Mouse (Mus musculus) ES-E14 (cell line): Measurements from ENCODE around the gene Gpr182. TPM values are rescaled to one million over a fixed set of nuclear protein-coding genes. Genes with fewer than 3 reads are reported as not detected.
A peak's percentile ranks its signal among the peaks of the same experiment; 100 is the strongest.
"Not testable (repeated sequence)": the region's sequence is repeated elsewhere in the genome, so short reads cannot be mapped to it uniquely, and the experiment has no call there.

Experiments
- DNase-seq: peaks from one replicate; pipeline ENCODE4 v3.0.0-alpha.2; 2013; ENCODE audit warnings: low read depth, low spot score
- H3K27ac ChIP-seq: 2 replicates; pipeline ENCODE4 v1.5.1; 2012; ENCODE audit warnings: low read depth, mild to moderate bottlenecking, low read length, moderate library complexity, mixed read lengths; ENCODE audit not compliant: poor library complexity, insufficient read depth, severe bottlenecking
- H3K36me3 ChIP-seq: 2 replicates; pipeline ENCODE4 v1.6.1; 2012; ENCODE audit warnings: mild to moderate bottlenecking, low read length, moderate library complexity, mixed read lengths; ENCODE audit not compliant: control insufficient read depth, poor library complexity, insufficient read depth, severe bottlenecking
- H3K4me1 ChIP-seq, 2 experiments: fragments of 150-350 bp in 1 of 2; sonication (generic) in 1 of 2; 2 replicates each; pipeline ENCODE4 v1.6.1; 2012; ENCODE audit warnings: low read length in 2 of 2, mild to moderate bottlenecking in 1 of 2, mixed read lengths in 1 of 2; ENCODE audit not compliant: control insufficient read depth in 2 of 2, insufficient read depth in 2 of 2, poor library complexity in 1 of 2
- H3K4me3 ChIP-seq, 2 experiments: fragments of 150-350 bp in 1 of 2; sonication (generic) in 1 of 2; 2 replicates each; pipeline ENCODE4 v1.5.1; 2012; ENCODE audit warnings: low read length in 2 of 2, low read depth in 1 of 2, mild to moderate bottlenecking in 1 of 2, mixed read lengths in 1 of 2; ENCODE audit not compliant: insufficient read depth in 1 of 2, poor library complexity in 1 of 2, severe bottlenecking in 1 of 2
- H3K9ac ChIP-seq: 2 replicates; pipeline ENCODE4 v1.6.1; 2012; ENCODE audit warnings: low read depth, mild to moderate bottlenecking, low read length, mixed read lengths; ENCODE audit not compliant: poor library complexity, insufficient read depth, severe bottlenecking
- H3K9me3 ChIP-seq: fragments of 150-350 bp; sonication (generic); 2 replicates; pipeline ENCODE4 v1.6.1; 2012; ENCODE audit warnings: low read depth, mild to moderate bottlenecking, low read length; ENCODE audit not compliant: control insufficient read depth, insufficient read depth
- CHD2 ChIP-seq: IDR thresholded peaks from 2 replicates; pipeline ENCODE4 v1.6.1; 2014; ENCODE audit warnings: mild to moderate bottlenecking, low read depth, low read length, inconsistent platforms
- HCFC1 ChIP-seq: IDR thresholded peaks from 2 replicates; pipeline ENCODE4 v1.6.1; 2012; ENCODE audit warnings: low read length, inconsistent platforms, borderline replicate concordance; ENCODE audit not compliant: insufficient read depth
- MAFK ChIP-seq: IDR thresholded peaks from 2 replicates; pipeline ENCODE4 v1.6.1; 2014; ENCODE audit warnings: mild to moderate bottlenecking, low read depth, low read length, inconsistent platforms; ENCODE audit not compliant: insufficient read depth
- ZC3H11A ChIP-seq: IDR thresholded peaks from 2 replicates; pipeline ENCODE4 v1.6.1; 2012; ENCODE audit warnings: low read depth, mild to moderate bottlenecking, inconsistent platforms, low read length, borderline replicate concordance
- ZNF384 ChIP-seq: IDR thresholded peaks from 2 replicates; pipeline ENCODE4 v1.6.1; 2012; ENCODE audit warnings: low read depth, low read length, inconsistent platforms
- in situ Hi-C, 2 experiments: fragments of 600-800 bp; cut with MboI; formaldehyde crosslinking; loops; one replicate each; pipeline ENCODE4 v1.15.1; 2025; ENCODE audit warnings: low sequenced_read_pairs in 2 of 2, inconsistent platforms in 1 of 2; ENCODE audit not compliant: unreplicated experiment in 2 of 2
- total RNA-seq: library from RNA; depleted of rRNA; stranded (reverse); fragments of 300-350 nt; gene quantifications from 2 replicates; pipeline ENCODE4 v1.2.3, GENCODE M21; 2012; rRNA removed

The Gpr182 gene
- total RNA-seq = 0.49 and 0.69 TPM in 2 replicates

DNA sequence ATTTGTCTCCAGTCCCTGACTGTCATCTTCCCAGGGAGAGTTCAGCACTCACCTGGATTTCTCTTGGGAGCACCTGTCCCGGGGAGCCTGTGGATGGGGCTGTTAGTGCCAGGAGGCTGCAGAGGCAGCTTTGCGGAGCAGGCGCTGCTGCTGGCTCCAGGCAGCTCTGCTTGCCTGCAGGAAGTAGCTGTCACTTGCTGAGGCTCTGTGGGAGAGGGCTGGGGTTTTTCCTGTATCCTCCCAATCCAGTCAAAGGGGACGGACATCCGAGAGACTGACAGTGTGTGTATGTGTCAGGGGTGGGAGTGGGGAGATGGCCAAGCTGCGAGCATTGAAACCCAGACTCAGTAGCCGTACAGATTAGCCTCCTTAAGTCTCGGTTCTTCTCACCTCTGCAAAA is at the start of gene Gpr182:
Gpr182 (minus strand) TSS at position 185 of the 400 bp plus-strand sequence.
- Histone ChIP-seq H3K9ac (no peak within 1 kb of the TSS), H3K9me3 (no peaks in the 10 kb centered on the region), H3K36me3 (no peaks in the 10 kb centered on the region), H3K4me3 (peak within 1 kb of the TSS; percentile 2 to 58; a peak in 3 of 4 replicates), H3K4me1 (peaks cover 0 to 26% of the 10 kb centered on the region in 2 experiments; a peak in 3 of 4 replicates), H3K27ac (no peak within 1 kb of the TSS)
- DNase-seq = no peak
- in situ Hi-C loops = no loop called here
- TF ChIP-seq CHD2 (no peak), MAFK (no peak), ZNF384 (no peak), HCFC1 (no peak), ZC3H11A (no peak)

GRCm38 (mm10) chr10:127800891-127801290 is 49.4 kb upstream of the Gpr182 start, which contains the start of gene Rdh16:
Gene Rdh16 (plus strand): TSS chr10:127801152.
- Histone ChIP-seq H3K4me3 (no peak within 1 kb of the TSS), H3K27ac (no peak within 1 kb of the TSS), H3K4me1 (no peaks in the 10 kb centered on the region), H3K9me3 (0 out of 2 replicates have a peak, but pooled peaks cover 1% of the 10 kb centered on the region), H3K36me3 (no peaks in the 10 kb centered on the region), H3K9ac (no peak within 1 kb of the TSS)
- TF ChIP-seq HCFC1 = no peak
- no peak for TF ChIP-seq CHD2
- in situ Hi-C loops = no loop called here
- no peak for DNase-seq

GRCm38 (mm10) chr10:127799295-127799694 is 47.8 kb upstream of the Gpr182 start:
- in situ Hi-C loops = no loop called here
- no peaks in the 10 kb centered on the region for H3K4me1 ChIP-seq
- TF ChIP-seq ZC3H11A = no peak
- no peak for TF ChIP-seq CHD2
- TF ChIP-seq ZNF384 = no peak
- no peak for TF ChIP-seq HCFC1
- no peak for TF ChIP-seq MAFK
- H3K9ac ChIP-seq = no peak overlapping the region
- no peaks in the 10 kb centered on the region for H3K36me3 ChIP-seq
- no peak overlapping the region for H3K4me3 ChIP-seq
- DNase-seq = no peak
- H3K27ac ChIP-seq = no peak overlapping the region
- H3K9me3 ChIP-seq = 0 out of 2 replicates have a peak, but pooled peaks cover 1% of the 10 kb centered on the region

- H3K4me1 ChIP-seq, in situ Hi-C loops, H3K36me3 ChIP-seq, DNase-seq, H3K4me3 ChIP-seq, H3K27ac ChIP-seq, H3K9me3 ChIP-seq, H3K9ac ChIP-seq: not testable (repeated sequence)
Measured at GRCm38 (mm10) chr10:127785411-127785810, 33.9 kb upstream of the Gpr182 start.

- H3K9ac ChIP-seq, H3K27ac ChIP-seq, DNase-seq, in situ Hi-C loops, H3K9me3 ChIP-seq, H3K36me3 ChIP-seq, H3K4me3 ChIP-seq, H3K4me1 ChIP-seq: not testable (repeated sequence)
Measured at GRCm38 (mm10) chr10:127782321-127782720, 30.8 kb upstream of the Gpr182 start.
